Mouse (Mus musculus): ENCODE data around the gene Gm5799. TPM values are rescaled to one million over a fixed set of nuclear protein-coding genes. Genes with fewer than 3 reads are reported as not detected.
A peak's percentile ranks its signal among the peaks of the same experiment; 100 is the strongest.
"Not testable (repeated sequence)": the region's sequence is repeated elsewhere in the genome, so short reads cannot be mapped to it uniquely, and the experiment has no call there.

Gm5799 gene
- not detected for total RNA-seq (2021)
- long read RNA-seq, experiment 1 = 0 reads
- long read RNA-seq, experiment 2 = 0 reads

DNA sequence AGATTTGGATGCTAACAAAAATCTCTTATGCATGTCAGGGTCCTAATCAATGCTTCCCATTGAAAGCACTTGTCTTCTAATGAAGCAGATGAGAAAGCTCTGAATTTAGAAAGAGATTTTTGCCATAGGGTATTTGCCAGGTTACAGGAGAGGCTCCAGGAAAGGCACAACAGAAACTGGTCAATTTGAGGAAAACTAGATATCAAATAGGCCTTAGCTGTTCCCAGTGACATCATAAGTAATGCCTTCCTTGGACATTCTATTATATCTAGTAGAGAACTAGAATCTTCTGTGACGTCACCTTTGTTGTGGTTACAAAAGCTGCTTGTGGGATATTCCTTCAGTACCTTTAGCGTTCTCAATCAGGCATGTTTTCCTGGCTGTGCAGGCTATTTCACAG, at the start of gene Gm5799:
Gene Gm5799 (plus strand): TSS at position 301 of the 400 bp plus-strand sequence.
- not testable (repeated sequence) for DNase-seq

DNA sequence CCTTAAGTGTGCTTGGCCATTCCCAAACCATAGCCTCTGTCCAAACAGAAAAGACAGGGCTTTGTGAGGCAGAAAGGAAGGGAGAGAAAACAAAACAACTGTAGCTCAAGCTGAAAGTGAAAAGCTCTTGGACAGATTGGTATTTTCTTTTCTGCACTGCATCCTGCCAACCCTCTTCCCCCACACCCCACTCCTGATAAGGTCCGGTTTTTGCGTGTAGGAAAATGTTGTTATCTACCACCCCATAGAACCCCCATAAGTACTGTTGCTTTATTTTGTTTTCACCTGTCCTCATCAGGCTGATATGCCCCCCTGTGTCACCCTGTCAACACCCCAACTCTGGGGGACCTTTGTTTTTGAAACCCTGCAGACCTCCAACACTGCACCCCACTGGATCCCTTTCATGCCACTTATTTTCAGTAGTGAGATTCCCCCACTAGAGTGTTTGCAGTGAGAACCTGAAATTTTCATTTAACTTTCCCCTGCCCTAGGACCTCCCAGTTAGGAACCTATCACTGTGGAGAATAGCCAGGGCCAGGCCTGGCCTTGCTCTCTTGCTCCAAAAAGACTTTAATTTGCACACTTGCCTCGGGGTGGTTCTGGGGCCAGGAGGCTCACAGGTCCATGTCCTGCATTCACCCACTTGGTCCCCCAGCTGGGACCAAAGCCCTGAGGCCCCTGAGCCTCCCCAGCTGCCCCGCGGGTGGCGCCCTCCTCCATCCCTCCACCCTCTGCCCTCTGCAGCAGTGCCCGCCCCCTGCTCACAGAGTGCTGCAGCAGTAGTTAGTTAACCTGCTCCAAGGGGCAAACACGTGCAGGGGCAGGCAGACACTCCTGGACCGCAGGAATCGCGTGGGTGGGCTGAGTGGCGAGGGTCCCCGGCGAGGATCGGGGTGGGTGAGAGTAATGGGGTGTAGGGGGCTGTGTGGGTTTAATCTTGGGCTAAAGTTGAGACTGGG, 12.0 kb upstream of the Gm5799 start:
- DNase-seq = not testable (repeated sequence)

DNA sequence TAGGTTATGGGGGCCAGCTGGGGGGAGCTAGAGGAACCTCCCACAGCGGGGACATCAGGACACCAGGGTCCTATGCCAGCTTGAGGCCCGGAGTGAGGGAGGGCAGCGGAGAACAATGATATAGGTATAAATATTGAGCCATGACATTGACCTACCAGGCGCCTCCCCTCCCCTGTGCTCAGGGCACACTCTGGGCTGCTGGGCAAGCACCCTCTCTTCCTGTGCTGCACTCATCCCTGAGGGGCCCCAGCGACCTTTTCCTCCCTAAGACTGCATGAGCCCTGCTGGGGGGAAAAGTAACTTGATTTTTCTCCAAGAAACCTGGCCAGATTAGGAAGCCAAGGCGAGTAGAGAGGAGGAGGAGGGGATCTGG, 11.4 kb upstream of the Gm5799 start:
- not testable (repeated sequence) for DNase-seq

DNA sequence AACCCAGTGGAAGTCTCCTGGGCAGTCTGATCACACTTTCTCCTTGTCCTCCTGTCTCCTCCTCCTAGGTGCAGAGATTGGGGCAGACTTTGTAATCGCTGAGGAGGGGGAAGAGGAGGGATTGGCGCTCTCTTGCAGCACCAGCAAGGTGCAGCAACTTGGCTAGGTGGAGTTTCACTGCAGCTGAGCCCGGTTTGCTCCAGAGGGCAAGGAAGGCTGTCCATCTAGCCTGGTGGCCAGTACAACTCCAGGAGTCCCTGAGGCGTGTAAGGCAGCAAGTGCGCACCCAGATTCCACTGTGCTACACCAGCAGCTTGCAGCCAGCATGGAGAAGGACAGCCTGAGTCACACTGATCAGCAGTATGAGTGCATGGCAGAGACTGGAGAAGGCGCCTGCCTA, 11.0 kb upstream of the Gm5799 start:
- DNase-seq = peak; percentile 0 to 6

DNA sequence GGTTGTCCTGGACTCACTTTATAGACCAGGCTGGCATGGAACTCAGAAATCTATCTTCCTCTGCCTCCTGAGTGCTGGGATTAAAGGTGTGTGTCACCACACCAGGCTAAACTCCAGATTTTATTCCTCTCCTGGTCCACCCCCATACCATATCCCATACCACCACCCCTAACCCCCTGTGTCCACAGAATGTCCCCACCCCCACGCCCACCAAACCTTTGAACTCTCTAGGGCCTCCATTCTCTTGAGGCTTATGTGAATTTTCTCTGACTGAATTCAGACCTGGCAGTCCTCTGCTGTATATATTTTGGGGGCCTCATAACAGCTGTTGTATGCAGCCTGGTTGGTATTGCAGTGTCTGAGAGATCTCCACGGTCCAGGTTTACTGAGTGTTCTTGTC, 5.2 kb upstream of the Gm5799 start:
- peak in 1 of 2 experiments; percentile 0 for DNase-seq

DNA sequence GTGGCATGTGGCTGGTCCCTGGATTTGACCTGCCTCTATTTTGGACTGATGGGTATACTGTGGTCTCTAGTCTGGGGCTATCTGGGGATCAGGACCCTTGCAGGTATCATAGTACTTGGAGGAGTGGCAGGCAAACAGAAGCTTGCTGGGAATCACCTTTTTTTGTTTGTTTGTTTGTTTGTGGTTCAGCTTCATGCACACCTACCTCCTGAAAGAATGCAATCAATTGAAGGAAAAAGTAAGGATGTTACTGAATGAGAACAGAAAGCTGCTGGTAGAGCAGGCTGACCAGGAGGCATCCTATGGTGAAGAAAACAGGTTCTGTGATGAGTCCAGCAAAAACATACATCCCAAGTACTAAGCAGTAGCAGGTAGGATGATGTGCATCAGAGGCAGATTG, 2.9 kb downstream of the Gm5799 start:
- DNase-seq = not testable (repeated sequence)

DNA sequence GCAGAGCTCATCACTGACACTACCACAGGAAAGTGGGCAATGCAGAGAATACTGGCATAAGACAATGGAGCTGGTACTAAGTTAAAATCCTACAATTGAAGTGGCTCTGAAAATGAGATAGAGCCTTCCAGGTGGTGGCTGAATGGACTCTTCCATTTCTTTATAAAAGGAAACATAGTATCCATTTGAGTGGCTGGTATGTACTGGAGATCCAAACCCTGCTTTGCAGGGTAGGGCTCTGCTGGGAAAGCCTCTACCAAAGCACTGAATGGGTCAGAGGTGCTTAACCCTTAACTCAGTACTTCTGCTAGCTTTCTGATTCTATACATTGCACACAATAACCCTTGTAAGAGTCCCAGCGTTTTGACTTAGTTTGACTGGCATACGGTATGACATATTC, 8.9 kb downstream of the Gm5799 start:
- not testable (repeated sequence) for DNase-seq

DNA sequence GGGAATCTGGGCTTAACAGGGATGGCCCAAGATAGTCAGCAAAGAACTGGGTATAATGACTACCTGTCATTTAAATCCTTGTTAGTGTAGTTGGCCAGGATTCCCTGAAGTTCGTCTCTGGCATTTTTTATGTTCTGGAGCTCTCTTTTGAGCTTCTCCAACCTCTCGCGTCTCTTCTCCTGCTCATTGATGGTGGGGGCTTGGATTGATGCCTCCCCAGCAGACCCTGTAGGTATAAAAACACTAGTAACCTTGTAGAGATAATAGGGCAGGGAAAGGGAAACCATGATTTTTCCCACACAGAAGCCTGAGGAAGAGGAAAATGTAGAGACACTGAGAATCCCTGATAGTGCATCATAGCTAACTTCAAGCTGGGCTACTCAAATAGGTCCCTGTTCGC, 34.6 kb downstream of the Gm5799 start:
- not testable (repeated sequence) for DNase-seq

DNA sequence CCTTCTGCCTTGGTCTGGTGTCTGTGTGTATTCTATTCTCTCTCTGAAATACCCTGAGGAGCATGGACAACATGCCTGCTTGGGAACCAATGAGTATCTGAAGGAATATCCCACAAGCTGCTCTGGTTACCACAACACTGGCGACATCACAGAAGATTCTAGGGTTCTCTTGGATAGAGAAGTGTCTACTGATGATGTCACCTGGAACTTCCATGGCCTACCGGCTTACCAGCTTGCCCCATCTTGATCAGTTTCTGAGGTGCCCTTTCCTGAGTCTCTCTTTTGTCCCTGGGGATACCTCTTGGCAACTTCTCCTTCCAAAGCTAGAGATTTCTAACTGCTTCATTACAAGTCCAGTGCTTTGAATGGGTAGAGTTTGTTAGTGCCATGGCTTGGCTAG, 35.7 kb downstream of the Gm5799 start, which contains the start of gene Gm17654:
Gene Gm17654 (minus strand): TSS at position 101 of the 400 bp plus-strand sequence.
- not testable (repeated sequence) for DNase-seq

Other genes starting within 250 kb of the Gm5799 start
- not detected for gene Gm8127, start 249.7 kb upstream of the Gm5799 start, total RNA-seq (2021)
- gene 1700001F09Rik, start 195.8 kb upstream of the Gm5799 start, total RNA-seq (2021) = not detected
- gene Gm8138, start 127.2 kb upstream of the Gm5799 start, total RNA-seq (2021) = not detected
- gene Gm17654, start 35.6 kb downstream of the Gm5799 start, total RNA-seq (2021) = not detected
- not detected for gene Gm10375, start 64.4 kb downstream of the Gm5799 start, total RNA-seq (2021)
- not detected for gene Gm8165, start 133.6 kb downstream of the Gm5799 start, total RNA-seq (2021)
- 1 to 10 TPM in 1 of 2 experiments, under 1 TPM in 1; 0.83 to 1.5 TPM for gene Gm7324, start 154.3 kb downstream of the Gm5799 start, total RNA-seq (2021)
- gene Gm16506, start 183.9 kb downstream of the Gm5799 start, total RNA-seq (2021) = not detected
- not detected for gene Gm6526, start 204.3 kb downstream of the Gm5799 start, total RNA-seq (2021)
- gene Gm8180, start 241.2 kb downstream of the Gm5799 start, total RNA-seq (2021) = not detected